ENCODE assay signal across 8 mouse cellular contexts in genomic region chr19:46038851-46039260, GRCm38 (mm10). TPM values are rescaled to one million over a fixed set of nuclear protein-coding genes. Genes with fewer than 3 reads are reported as not detected.
DNase-seq lines count a peak whose midpoint lies in the region; ATAC-seq lines count a peak whose summit lies in the region.

No protein-coding gene starts in this region.

- peak overlapping the region; percentile 99 for H3K27ac ChIP-seq in heart, embryonic 13.5 days (replicated peaks)

- ATAC-seq in heart, embryonic 13.5 days (ENCODE audit: extremely low read depth, insufficient number of reproducible peaks, low FRiP score, low TSS enrichment): peak; percentile 6; the same call in 1 of the 2 replicates

- H3K27me3 ChIP-seq in heart, embryonic 13.5 days (replicated peaks): no peaks in the 10 kb centered on the region

- peak overlapping the region; percentile 90 for H3K4me2 ChIP-seq in heart, embryonic 13.5 days

- H3K4me1 ChIP-seq in heart, embryonic 13.5 days: peaks cover 71% of the 10 kb centered on the region

- under 1% methylated on average over 17 of the region's 17 CpGs for WGBS in heart, embryonic 13.5 days

- no peaks in the 10 kb centered on the region for H3K9me3 ChIP-seq in heart, embryonic 13.5 days

- peaks cover 29% of the 10 kb centered on the region for H3K36me3 ChIP-seq in heart, embryonic 13.5 days

- H3K4me3 ChIP-seq in heart, embryonic 13.5 days: peak overlapping the region; percentile 91

- peak; percentile 25 for DNase-seq in kidney, adult 11 months
- no peak for DNase-seq in kidney, adult 9 months
- DNase-seq in adrenal gland, postnatal 25 days: peak; percentile 27
- peak; percentile 45 for DNase-seq in liver
- peak; percentile 41 to 78 for DNase-seq in spleen, postnatal 4 days (ENCODE audit: low spot score in 2 of 2)
- DNase-seq in layer of hippocampus, adult 9-10 months (ENCODE audit: low spot score): no peak
- DNase-seq in adipocyte (ENCODE audit: low spot score): no peak

- H3K9ac ChIP-seq in heart, embryonic 13.5 days: peak overlapping the region; percentile 96

RNA-seq across cellular contexts. Expression of gene Pprc1, which starts 5.8 kb away (rescaled TPM):
- total RNA-seq in adrenal gland, postnatal 25 days (2021): 25.7 and 32.7 TPM in 2 replicates
- polyA plus RNA-seq in heart, embryonic 13.5 days (2015; fragmentation: Nextera tagmentation; extraction: Ambion mirVana): 19.9 and 21.4 TPM in 2 replicates

RNA-seq across cellular contexts. Expression of gene Ldb1, which starts 6.2 kb away (rescaled TPM):
- 76.2 and 94.9 TPM in 2 replicates for total RNA-seq in adrenal gland, postnatal 25 days (2021)
- 64.7 and 69.7 TPM in 2 replicates for polyA plus RNA-seq in heart, embryonic 13.5 days (2015; fragmentation: Nextera tagmentation; extraction: Ambion mirVana)

RNA-seq across cellular contexts. Expression of gene Hps6, which starts 35.5 kb away (rescaled TPM):
- total RNA-seq in adrenal gland, postnatal 25 days (2021): 19.9 and 26.3 TPM in 2 replicates
- 5.9 and 6.3 TPM in 2 replicates for polyA plus RNA-seq in heart, embryonic 13.5 days (2015; fragmentation: Nextera tagmentation; extraction: Ambion mirVana)

RNA-seq across cellular contexts. Expression of gene Nolc1, which starts 36.8 kb away (rescaled TPM):
- 43.4 and 54.5 TPM in 2 replicates for total RNA-seq in adrenal gland, postnatal 25 days (2021)
- 48.4 and 48.9 TPM in 2 replicates for polyA plus RNA-seq in heart, embryonic 13.5 days (2015; fragmentation: Nextera tagmentation; extraction: Ambion mirVana)

RNA-seq across cellular contexts. Expression of gene Armh3, which starts 40.6 kb away (rescaled TPM):
- 16.9 and 19.7 TPM in 2 replicates for total RNA-seq in adrenal gland, postnatal 25 days (2021)
- 12.7 and 13.0 TPM in 2 replicates for polyA plus RNA-seq in heart, embryonic 13.5 days (2015; fragmentation: Nextera tagmentation; extraction: Ambion mirVana)

Comparison
In these comparisons a context has a peak if more than half of its experiments do, and no peak if none do; other contexts are left out.
1. DNase-seq: peak in kidney, adult 11 months (single experiment), adrenal gland, postnatal 25 days (single experiment), liver (single experiment) and spleen, postnatal 4 days (2 of 2); none in kidney, adult 9 months (single experiment), layer of hippocampus, adult 9-10 months (single experiment) and adipocyte (single experiment).